Mouse (Mus musculus): ENCODE measurements around the gene Irgc1.
"Not testable (repeated sequence)": the region's sequence is repeated elsewhere in the genome, so short reads cannot be mapped to it uniquely, and the experiment has no call there.

Irgc1 gene

GRCm38 (mm10) chr7:24451855-24452311 lies at the start of gene Irgc1:
Irgc1 (minus strand) TSS chr7:24452297.
- DNase-seq (ENCODE audit: low read depth, low spot score) = no peak

- no peak for DNase-seq (ENCODE audit: low read depth, low spot score)
Measured at GRCm38 (mm10) chr7:24501492-24501891, 49.4 kb upstream of the Irgc1 start.

- DNase-seq (ENCODE audit: low read depth, low spot score) = peak; percentile 44
Measured at GRCm38 (mm10) chr7:24500929-24501328, 48.8 kb upstream of the Irgc1 start.

GRCm38 (mm10) chr7:24499856-24500577 lies 47.9 kb upstream of the Irgc1 start:
- no peak for DNase-seq (ENCODE audit: low read depth, low spot score)

- no peak for DNase-seq (ENCODE audit: low read depth, low spot score)
Measured at GRCm38 (mm10) chr7:24488303-24488702, 36.2 kb upstream of the Irgc1 start.

GRCm38 (mm10) chr7:24487403-24487802 lies 35.3 kb upstream of the Irgc1 start:
- DNase-seq (ENCODE audit: low read depth, low spot score) = no peak

GRCm38 (mm10) chr7:24486654-24487130 lies 34.6 kb upstream of the Irgc1 start:
- DNase-seq (ENCODE audit: low read depth, low spot score) = no peak

- no peak for DNase-seq (ENCODE audit: low read depth, low spot score)
Measured at GRCm38 (mm10) chr7:24485481-24485880, 33.4 kb upstream of the Irgc1 start.

- DNase-seq (ENCODE audit: low read depth, low spot score) = not testable (repeated sequence)
Measured at GRCm38 (mm10) chr7:24483291-24483690, 31.2 kb upstream of the Irgc1 start.

- no peak for DNase-seq (ENCODE audit: low read depth, low spot score)
Measured at GRCm38 (mm10) chr7:24482208-24483020, 30.3 kb upstream of the Irgc1 start.

GRCm38 (mm10) chr7:24481474-24482207 lies 29.5 kb upstream of the Irgc1 start, which contains the start of gene Cadm4:
Cadm4 (plus strand) TSS chr7:24482023.
- DNase-seq (ENCODE audit: low read depth, low spot score) = peak; percentile 90

GRCm38 (mm10) chr7:24480986-24481473 lies 28.9 kb upstream of the Irgc1 start:
- no peak for DNase-seq (ENCODE audit: low read depth, low spot score)

GRCm38 (mm10) chr7:24480121-24480941 lies 28.2 kb upstream of the Irgc1 start:
- DNase-seq (ENCODE audit: low read depth, low spot score) = no peak

- DNase-seq (ENCODE audit: low read depth, low spot score) = no peak
Measured at GRCm38 (mm10) chr7:24479685-24480084, 27.6 kb upstream of the Irgc1 start.

GRCm38 (mm10) chr7:24478911-24479310 lies 26.8 kb upstream of the Irgc1 start:
- no peak for DNase-seq (ENCODE audit: low read depth, low spot score)

GRCm38 (mm10) chr7:24476856-24477255 lies 24.8 kb upstream of the Irgc1 start:
- no peak for DNase-seq (ENCODE audit: low read depth, low spot score)

GRCm38 (mm10) chr7:24476338-24476737 lies 24.2 kb upstream of the Irgc1 start:
- no peak for DNase-seq (ENCODE audit: low read depth, low spot score)

- DNase-seq (ENCODE audit: low read depth, low spot score) = no peak
Measured at GRCm38 (mm10) chr7:24474811-24475506, 22.9 kb upstream of the Irgc1 start.

- peak; percentile 74 for DNase-seq (ENCODE audit: low read depth, low spot score)
Measured at GRCm38 (mm10) chr7:24473913-24474529, 21.9 kb upstream of the Irgc1 start.

GRCm38 (mm10) chr7:24472937-24473336 lies 20.8 kb upstream of the Irgc1 start:
- DNase-seq (ENCODE audit: low read depth, low spot score) = no peak

All from mesoderm, embryonic 11.5 days (tissue).